Mouse (Mus musculus): ENCODE data around the gene Snap91. TPM values are rescaled to one million over a fixed set of nuclear protein-coding genes. Genes with fewer than 3 reads are reported as not detected.

Gene Snap91
- polyA plus RNA-seq, 1 experiment from 2014 or later = 18.9 TPM

DNA sequence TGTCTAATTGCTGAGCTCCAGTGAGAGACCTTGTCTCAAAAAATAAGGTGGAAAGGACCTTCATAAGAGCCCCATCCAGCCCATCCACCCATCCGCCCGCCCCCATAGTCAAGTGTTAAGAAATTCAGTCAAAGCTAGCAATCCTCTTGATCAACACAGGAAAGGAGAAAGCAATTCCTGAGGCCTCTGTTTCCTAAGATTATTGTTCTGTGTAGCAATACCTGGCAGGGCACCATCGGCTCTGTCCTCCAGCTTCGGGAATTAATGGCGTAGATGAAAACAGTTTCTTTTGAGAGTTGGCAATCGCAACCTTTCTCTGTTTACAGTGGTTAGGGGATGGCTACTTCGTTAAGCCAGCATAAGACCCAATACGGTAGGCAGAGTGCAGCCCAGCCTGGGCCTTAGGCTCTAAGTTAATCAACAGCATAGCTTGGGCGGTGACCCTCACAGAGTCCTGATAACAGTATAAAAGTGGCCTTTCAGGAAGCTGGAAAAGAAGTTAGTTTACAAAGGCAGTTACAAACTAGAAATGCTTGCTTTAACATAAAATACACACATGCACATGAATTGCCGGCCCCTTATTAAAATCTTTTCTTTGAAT is 152.1 kb downstream of the Snap91 start:
- no peak overlapping the region for H3K4me2 ChIP-seq (replicated peaks; ENCODE audit: low read depth, low read length)
- H3K27ac ChIP-seq (ENCODE audit: low read depth, low read length) = no peak overlapping the region
- no peak overlapping the region for H3K9ac ChIP-seq (ENCODE audit: low read depth, low read length)
- H3K36me3 ChIP-seq (ENCODE audit: control insufficient read depth, insufficient read depth, low read length) = no peaks in the 10 kb centered on the region
- no peak for ATAC-seq (ENCODE audit: low FRiP score, low TSS enrichment)
- WGBS = 80% methylated on average over 10 of the region's 10 CpGs
- no peaks in the 10 kb centered on the region for H3K9me3 ChIP-seq (ENCODE audit: control insufficient read depth, low read length)
- no peaks in the 10 kb centered on the region for H3K27me3 ChIP-seq (ENCODE audit: control insufficient read depth, insufficient read depth, low read length)
- no peak overlapping the region for H3K4me3 ChIP-seq (ENCODE audit: low read length)
- H3K4me1 ChIP-seq (ENCODE audit: control insufficient read depth, insufficient read depth, low read length) = no peaks in the 10 kb centered on the region

GRCm38 (mm10) chr9:86726381-86726720 is 154.1 kb downstream of the Snap91 start:
- 93% methylated on average over 5 of the region's 5 CpGs for WGBS

DNA sequence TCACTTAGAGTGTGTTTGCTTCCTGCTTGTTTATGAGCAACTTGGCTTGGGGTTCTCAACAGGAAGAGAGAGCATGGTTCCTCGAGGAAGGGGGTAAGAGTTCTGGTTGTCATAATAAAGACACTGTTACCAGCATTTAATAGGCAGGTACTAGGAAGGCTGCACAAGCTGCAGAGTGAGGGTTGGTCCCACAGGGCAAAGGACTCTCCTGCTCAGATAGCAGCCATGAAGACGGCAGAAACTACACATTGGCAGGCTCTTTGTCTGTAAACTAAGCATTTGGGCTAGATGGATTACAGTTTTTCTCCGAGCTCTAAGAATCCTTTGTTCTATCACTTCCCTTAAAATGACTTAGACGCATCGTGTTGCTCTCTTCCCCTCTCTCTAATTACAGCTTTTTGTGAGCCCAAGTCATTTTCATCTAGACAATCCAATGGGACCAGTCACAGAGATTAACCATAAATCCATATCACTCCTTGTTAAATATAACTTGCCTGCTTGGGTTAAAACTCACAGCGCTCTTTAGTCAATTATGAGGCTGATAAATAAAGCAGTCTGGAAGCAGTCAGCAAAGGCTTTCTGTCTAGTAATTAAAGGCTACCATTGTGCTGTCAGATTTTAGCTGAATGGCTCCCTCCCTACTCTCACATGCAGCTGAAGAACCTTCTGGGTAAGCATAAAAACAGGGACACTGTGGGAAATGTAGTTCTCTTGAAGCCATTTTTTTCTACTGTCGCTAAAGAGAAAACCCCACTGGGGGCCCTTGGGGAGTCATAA is 154.7 kb downstream of the Snap91 start:
- Histone ChIP-seq H3K4me2 (replicated peaks; ENCODE audit: low read depth, low read length) (no peak overlapping the region), H3K9ac (ENCODE audit: low read depth, low read length) (no peak overlapping the region), H3K4me3 (ENCODE audit: low read length) (no peak overlapping the region), H3K9me3 (ENCODE audit: control insufficient read depth, low read length) (no peaks in the 10 kb centered on the region), H3K4me1 (ENCODE audit: control insufficient read depth, insufficient read depth, low read length) (no peaks in the 10 kb centered on the region), H3K36me3 (ENCODE audit: control insufficient read depth, insufficient read depth, low read length) (no peaks in the 10 kb centered on the region), H3K27me3 (ENCODE audit: control insufficient read depth, insufficient read depth, low read length) (no peaks in the 10 kb centered on the region), H3K27ac (ENCODE audit: low read depth, low read length) (no peak overlapping the region)
- ATAC-seq (ENCODE audit: low FRiP score, low TSS enrichment) = no peak
- 75% methylated on average over 7 of the region's 7 CpGs for WGBS

More at GRCm38 (mm10) chr9:86726381-86726720, 154.1 kb downstream of the Snap91 start:
- Histone ChIP-seq H3K4me2 (replicated peaks; ENCODE audit: low read depth, low read length) (no peak overlapping the region), H3K27ac (ENCODE audit: low read depth, low read length) (no peak overlapping the region), H3K9ac (ENCODE audit: low read depth, low read length) (no peak overlapping the region), H3K9me3 (ENCODE audit: control insufficient read depth, low read length) (no peaks in the 10 kb centered on the region), H3K4me3 (ENCODE audit: low read length) (no peak overlapping the region), H3K36me3 (ENCODE audit: control insufficient read depth, insufficient read depth, low read length) (no peaks in the 10 kb centered on the region), H3K4me1 (ENCODE audit: control insufficient read depth, insufficient read depth, low read length) (no peaks in the 10 kb centered on the region), H3K27me3 (ENCODE audit: control insufficient read depth, insufficient read depth, low read length) (no peaks in the 10 kb centered on the region)
- ATAC-seq (ENCODE audit: low FRiP score, low TSS enrichment) = no peak

DNA sequence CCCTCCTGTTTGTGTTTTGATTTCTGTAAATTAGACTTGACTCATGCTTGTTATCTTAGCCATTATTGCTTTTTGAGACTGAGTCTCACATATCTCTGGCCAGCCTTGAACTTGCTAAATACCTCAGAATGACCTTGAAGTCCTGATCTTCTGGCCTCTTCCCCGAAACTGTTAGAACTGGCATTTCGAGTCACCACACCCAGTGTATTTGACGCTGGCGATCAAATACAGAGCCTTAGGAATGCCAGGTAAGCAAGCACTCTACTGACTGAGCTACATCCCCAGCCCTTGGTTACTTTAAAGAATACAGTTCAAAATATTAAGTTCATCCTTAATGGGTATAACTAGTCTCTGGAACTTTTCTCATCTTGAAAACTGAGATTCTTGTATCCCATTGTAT is 155.4 kb downstream of the Snap91 start:
- Histone ChIP-seq H3K27me3 (ENCODE audit: control insufficient read depth, insufficient read depth, low read length) (no peaks in the 10 kb centered on the region), H3K9me3 (ENCODE audit: control insufficient read depth, low read length) (no peaks in the 10 kb centered on the region), H3K9ac (ENCODE audit: low read depth, low read length) (no peak overlapping the region), H3K36me3 (ENCODE audit: control insufficient read depth, insufficient read depth, low read length) (no peaks in the 10 kb centered on the region), H3K4me3 (ENCODE audit: low read length) (no peak overlapping the region), H3K27ac (ENCODE audit: low read depth, low read length) (no peak overlapping the region), H3K4me1 (ENCODE audit: control insufficient read depth, insufficient read depth, low read length) (no peaks in the 10 kb centered on the region), H3K4me2 (replicated peaks; ENCODE audit: low read depth, low read length) (no peak overlapping the region)
- no peak for ATAC-seq (ENCODE audit: low FRiP score, low TSS enrichment)
- WGBS = 88% methylated on average over 4 of the region's 4 CpGs

GRCm38 (mm10) chr9:86720794-86721193 is 159.7 kb downstream of the Snap91 start:
- Histone ChIP-seq H3K4me2 (replicated peaks; ENCODE audit: low read depth, low read length) (no peak overlapping the region), H3K4me1 (ENCODE audit: control insufficient read depth, insufficient read depth, low read length) (no peaks in the 10 kb centered on the region), H3K9ac (ENCODE audit: low read depth, low read length) (no peak overlapping the region), H3K27me3 (ENCODE audit: control insufficient read depth, insufficient read depth, low read length) (no peaks in the 10 kb centered on the region), H3K27ac (ENCODE audit: low read depth, low read length) (no peak overlapping the region), H3K36me3 (ENCODE audit: control insufficient read depth, insufficient read depth, low read length) (no peaks in the 10 kb centered on the region), H3K9me3 (ENCODE audit: control insufficient read depth, low read length) (no peaks in the 10 kb centered on the region), H3K4me3 (ENCODE audit: low read length) (no peak overlapping the region)
- WGBS = 82% methylated on average over 2 of the region's 2 CpGs
- no peak for ATAC-seq (ENCODE audit: low FRiP score, low TSS enrichment)

GRCm38 (mm10) chr9:86720227-86720626 is 160.2 kb downstream of the Snap91 start:
- Histone ChIP-seq H3K4me2 (replicated peaks; ENCODE audit: low read depth, low read length) (no peak overlapping the region), H3K27me3 (ENCODE audit: control insufficient read depth, insufficient read depth, low read length) (no peaks in the 10 kb centered on the region), H3K9ac (ENCODE audit: low read depth, low read length) (no peak overlapping the region), H3K4me3 (ENCODE audit: low read length) (no peak overlapping the region), H3K36me3 (ENCODE audit: control insufficient read depth, insufficient read depth, low read length) (no peaks in the 10 kb centered on the region), H3K9me3 (ENCODE audit: control insufficient read depth, low read length) (no peaks in the 10 kb centered on the region), H3K27ac (ENCODE audit: low read depth, low read length) (no peak overlapping the region), H3K4me1 (ENCODE audit: control insufficient read depth, insufficient read depth, low read length) (no peaks in the 10 kb centered on the region)
- ATAC-seq (ENCODE audit: low FRiP score, low TSS enrichment) = no peak
- 90% methylated on average over 5 of the region's 5 CpGs for WGBS

- Histone ChIP-seq H3K4me2 (replicated peaks; ENCODE audit: low read depth, low read length) (no peak overlapping the region), H3K4me1 (ENCODE audit: control insufficient read depth, insufficient read depth, low read length) (no peaks in the 10 kb centered on the region), H3K27me3 (ENCODE audit: control insufficient read depth, insufficient read depth, low read length) (no peaks in the 10 kb centered on the region), H3K9ac (ENCODE audit: low read depth, low read length) (no peak overlapping the region), H3K9me3 (ENCODE audit: control insufficient read depth, low read length) (no peaks in the 10 kb centered on the region), H3K36me3 (ENCODE audit: control insufficient read depth, insufficient read depth, low read length) (no peaks in the 10 kb centered on the region), H3K4me3 (ENCODE audit: low read length) (no peak overlapping the region), H3K27ac (ENCODE audit: low read depth, low read length) (no peak overlapping the region)
- no peak for ATAC-seq (ENCODE audit: low FRiP score, low TSS enrichment)
- 42% methylated on average over 5 of the region's 5 CpGs for WGBS
These were observed 163.3 kb downstream of the Snap91 start for GRCm38 (mm10) chr9:86717119-86717518.

DNA sequence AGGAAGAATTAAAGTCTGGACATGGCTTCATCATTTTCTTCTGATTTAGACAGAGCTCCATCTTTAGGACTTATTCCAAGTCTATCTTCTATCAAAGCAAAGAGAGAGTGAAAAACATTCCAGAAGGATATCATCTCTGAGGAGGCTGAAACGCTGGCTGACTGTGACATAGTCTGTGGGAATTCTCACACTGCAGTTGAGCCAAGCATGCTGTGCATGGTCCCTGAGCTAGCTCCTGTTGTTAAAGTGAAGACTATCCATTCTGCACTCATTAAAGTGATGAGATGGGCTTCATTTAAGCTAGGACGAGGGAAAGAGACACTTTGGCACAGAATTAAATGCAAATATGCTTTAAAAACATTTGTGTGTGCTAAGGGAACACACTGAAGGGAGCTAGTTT is 163.9 kb downstream of the Snap91 start:
- no peak overlapping the region for H3K9ac ChIP-seq (ENCODE audit: low read depth, low read length)
- H3K4me1 ChIP-seq (ENCODE audit: control insufficient read depth, insufficient read depth, low read length) = no peaks in the 10 kb centered on the region
- H3K27ac ChIP-seq (ENCODE audit: low read depth, low read length) = no peak overlapping the region
- no peaks in the 10 kb centered on the region for H3K9me3 ChIP-seq (ENCODE audit: control insufficient read depth, low read length)
- no peak overlapping the region for H3K4me3 ChIP-seq (ENCODE audit: low read length)
- no peaks in the 10 kb centered on the region for H3K27me3 ChIP-seq (ENCODE audit: control insufficient read depth, insufficient read depth, low read length)
- no peak for ATAC-seq (ENCODE audit: low FRiP score, low TSS enrichment)
- H3K36me3 ChIP-seq (ENCODE audit: control insufficient read depth, insufficient read depth, low read length) = no peaks in the 10 kb centered on the region
- H3K4me2 ChIP-seq (replicated peaks; ENCODE audit: low read depth, low read length) = no peak overlapping the region
- WGBS = 47% methylated on average over 2 of the region's 2 CpGs
